Mouse (Mus musculus) midbrain, embryonic 15.5 days (tissue): ENCODE data around the gene Cyp4f40. TPM values are rescaled to one million over a fixed set of nuclear protein-coding genes. Genes with fewer than 3 reads are reported as not detected.
A peak's percentile ranks its signal among the peaks of the same experiment; 100 is the strongest.
"Not testable (repeated sequence)": the region's sequence is repeated elsewhere in the genome, so short reads cannot be mapped to it uniquely, and the experiment has no call there.

Experiments
- ATAC-seq: fragments of 200-750 bp; cut with Nextera tagmentation; replicated peaks from 2 replicates; pipeline ENCODE4 v1.8.0; 2017; ENCODE audit warnings: moderate TSS enrichment
- H3K27ac ChIP-seq: fragments of 300-500 bp; sonication (generic); 2 replicates; pipeline ENCODE4 v1.5.1; 2015; ENCODE audit warnings: mild to moderate bottlenecking, inconsistent platforms
- H3K27me3 ChIP-seq: fragments of 300-500 bp; sonication (generic); replicated peaks from 2 replicates; pipeline ENCODE4 v1.6.1; 2015; ENCODE audit warnings: inconsistent platforms
- H3K36me3 ChIP-seq: fragments of 300-500 bp; sonication (generic); replicated peaks from 2 replicates; pipeline ENCODE4 v1.6.1; 2015; ENCODE audit warnings: inconsistent platforms
- H3K4me1 ChIP-seq: fragments of 300-500 bp; sonication (generic); 2 replicates; pipeline ENCODE4 v1.6.1; 2015; ENCODE audit warnings: inconsistent platforms
- H3K4me2 ChIP-seq: fragments of 300-500 bp; sonication (generic); 2 replicates; pipeline ENCODE4 v1.6.1; 2015; ENCODE audit warnings: inconsistent platforms, mild to moderate bottlenecking, moderate library complexity
- H3K4me3 ChIP-seq: fragments of 300-500 bp; sonication (generic); 2 replicates; pipeline ENCODE4 v1.5.1; 2015; ENCODE audit warnings: mild to moderate bottlenecking, inconsistent platforms
- H3K9ac ChIP-seq: fragments of 300-500 bp; sonication (generic); 2 replicates; pipeline ENCODE4 v1.6.1; 2015; ENCODE audit warnings: mild to moderate bottlenecking, inconsistent platforms
- H3K9me3 ChIP-seq: fragments of 300-500 bp; sonication (generic); 2 replicates; pipeline ENCODE4 v1.6.1; 2016; ENCODE audit warnings: inconsistent platforms
- WGBS: fragments of 180-500 bp; shearing (Covaris S2); methylation state at CpG from one replicate; pipeline ENCODE4 v1.1.7; 2015; ENCODE audit warnings: mixed read lengths; 5-methylcytosine and 5-hydroxymethylcytosine counted together
- polyA plus RNA-seq: library from polyadenylated mRNA; unstranded; fragments of >200 nt; fragmentation: Nextera tagmentation; extraction: Ambion mirVana; gene quantifications from 2 replicates; pipeline ENCODE4 v1.2.1, GENCODE M21; 2015

Cyp4f40 gene
- polyA plus RNA-seq, 1 experiment from 2014 or later, result not detected

DNA sequence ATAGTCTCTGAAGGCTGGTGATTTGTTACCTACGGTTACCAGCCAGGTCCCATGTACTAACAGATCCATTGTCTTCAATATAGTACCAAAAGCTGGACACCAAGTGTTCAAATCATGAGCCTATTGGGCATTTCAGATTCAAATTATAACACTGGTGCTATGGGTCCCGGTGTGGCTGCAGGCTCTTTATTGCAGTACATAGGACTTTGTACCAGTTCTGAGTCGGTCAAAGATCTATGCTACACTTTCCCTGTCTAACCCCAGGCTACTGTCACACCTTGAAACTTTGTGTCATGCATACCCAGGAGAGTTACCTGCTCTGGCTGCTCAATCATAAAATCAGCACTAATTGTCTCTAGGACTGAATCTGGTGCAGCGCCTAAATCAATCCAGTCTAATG is 4.8 kb upstream of the Cyp4f40 start:
- no peak overlapping the region for H3K9ac ChIP-seq
- WGBS, result 92% methylated on average over 4 of the region's 4 CpGs
- H3K4me2 ChIP-seq, result no peak overlapping the region
- no peak overlapping the region for H3K4me3 ChIP-seq
- H3K27me3 ChIP-seq, result no peaks in the 10 kb centered on the region
- H3K36me3 ChIP-seq, result no peaks in the 10 kb centered on the region
- H3K27ac ChIP-seq, result no peak overlapping the region
- H3K9me3 ChIP-seq, result no peaks in the 10 kb centered on the region
- no peaks in the 10 kb centered on the region for H3K4me1 ChIP-seq
- no peak for ATAC-seq

- H3K9ac ChIP-seq, result no peak overlapping the region
- H3K4me2 ChIP-seq, result no peak overlapping the region
- 69% methylated on average over 3 of the region's 3 CpGs for WGBS
- H3K4me1 ChIP-seq, result no peaks in the 10 kb centered on the region
- no peaks in the 10 kb centered on the region for H3K27me3 ChIP-seq
- no peaks in the 10 kb centered on the region for H3K36me3 ChIP-seq
- ATAC-seq, result no peak
- H3K4me3 ChIP-seq, result no peak overlapping the region
- H3K9me3 ChIP-seq, result no peaks in the 10 kb centered on the region
- no peak overlapping the region for H3K27ac ChIP-seq
Measured at GRCm38 (mm10) chr17:32657041-32657440, 1.7 kb upstream of the Cyp4f40 start.

- no peaks in the 10 kb centered on the region for H3K9me3 ChIP-seq
- H3K9ac ChIP-seq, result no peak overlapping the region
- WGBS, result 86% methylated on average over 1 of the region's 1 CpGs
- no peak overlapping the region for H3K4me2 ChIP-seq
- no peaks in the 10 kb centered on the region for H3K27me3 ChIP-seq
- no peak for ATAC-seq
- no peaks in the 10 kb centered on the region for H3K4me1 ChIP-seq
- H3K36me3 ChIP-seq, result no peaks in the 10 kb centered on the region
- no peak overlapping the region for H3K4me3 ChIP-seq
- no peak overlapping the region for H3K27ac ChIP-seq
Measured at GRCm38 (mm10) chr17:32658246-32658645, 454 bp upstream of the Cyp4f40 start.

DNA sequence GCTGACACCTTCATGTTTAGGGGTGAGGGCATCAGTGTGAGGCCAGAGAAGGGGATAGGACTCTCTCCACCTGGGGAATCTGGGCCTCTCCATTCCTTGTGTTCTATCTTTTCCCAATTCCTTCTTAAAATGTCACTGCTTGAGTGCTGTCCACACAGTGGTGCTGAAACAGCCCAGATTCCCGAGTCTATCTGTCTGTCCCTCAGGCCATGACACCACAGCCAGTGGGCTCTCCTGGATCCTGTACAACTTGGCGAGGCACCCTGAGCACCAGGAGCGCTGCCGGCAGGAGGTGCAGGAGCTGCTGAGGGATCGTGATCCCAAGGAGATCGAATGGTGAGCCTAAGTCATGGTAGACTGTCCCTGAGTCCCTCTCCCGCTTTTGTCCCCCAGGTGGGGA is 15.3 kb downstream of the Cyp4f40 start:
- no peak overlapping the region for H3K27ac ChIP-seq
- H3K9me3 ChIP-seq, result no peaks in the 10 kb centered on the region
- no peak overlapping the region for H3K4me3 ChIP-seq
- no peak overlapping the region for H3K9ac ChIP-seq
- H3K36me3 ChIP-seq, result no peaks in the 10 kb centered on the region
- H3K27me3 ChIP-seq, result no peaks in the 10 kb centered on the region
- H3K4me2 ChIP-seq, result no peak overlapping the region
- WGBS, result 67% methylated on average over 7 of the region's 7 CpGs
- ATAC-seq, result no peak
- H3K4me1 ChIP-seq, result peaks cover 5% of the 10 kb centered on the region; the same call in 1 of the 2 replicates

GRCm38 (mm10) chr17:32676040-32676635 is 17.4 kb downstream of the Cyp4f40 start:
- Histone ChIP-seq H3K27ac (no peak overlapping the region), H3K27me3 (no peaks in the 10 kb centered on the region), H3K4me2 (peak overlapping the region; percentile 40), H3K4me3 (peak overlapping the region; percentile 8), H3K9me3 (no peaks in the 10 kb centered on the region), H3K9ac (no peak overlapping the region), H3K4me1 (peaks cover 5% of the 10 kb centered on the region; the same call in 1 of the 2 replicates), H3K36me3 (no peaks in the 10 kb centered on the region)
- 36% methylated on average over 21 of the region's 21 CpGs for WGBS
- ATAC-seq, result peak; percentile 69

DNA sequence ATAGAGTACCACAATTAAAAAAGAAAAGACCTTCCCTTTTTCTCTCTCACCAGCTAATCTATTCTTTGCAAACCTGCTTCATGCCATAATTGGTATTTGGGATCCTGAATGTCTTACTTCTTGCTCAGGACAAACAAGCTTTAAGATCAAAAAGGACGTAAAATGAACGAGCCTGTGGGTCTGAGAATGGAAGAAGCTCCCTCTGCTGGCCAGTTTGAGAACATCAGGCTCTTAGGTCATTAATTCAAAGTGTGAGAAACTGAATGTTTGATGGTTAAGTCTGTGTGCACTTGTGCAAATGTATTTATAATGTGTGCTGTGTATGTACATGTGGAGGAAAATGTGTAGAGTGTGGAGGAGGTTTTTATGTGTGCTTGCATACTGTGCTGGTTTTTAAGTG is 21.7 kb downstream of the Cyp4f40 start:
- Histone ChIP-seq H3K27me3 (no peaks in the 10 kb centered on the region), H3K4me1 (peaks cover 5% of the 10 kb centered on the region; the same call in 1 of the 2 replicates), H3K4me2 (no peak overlapping the region), H3K4me3 (no peak overlapping the region), H3K9ac (no peak overlapping the region), H3K36me3 (no peaks in the 10 kb centered on the region), H3K27ac (no peak overlapping the region), H3K9me3 (no peaks in the 10 kb centered on the region)
- no peak for ATAC-seq
- WGBS, result 13% methylated on average over 2 of the region's 2 CpGs

- no peak within 1 kb of the TSS for H3K4me3 ChIP-seq
Measured at GRCm38 (mm10) chr17:32685048-32685750, 26.5 kb downstream of the Cyp4f40 start, which contains the start of gene Cyp4f15. TSS of gene Cyp4f15 (plus strand) at chr17:32685627.

DNA sequence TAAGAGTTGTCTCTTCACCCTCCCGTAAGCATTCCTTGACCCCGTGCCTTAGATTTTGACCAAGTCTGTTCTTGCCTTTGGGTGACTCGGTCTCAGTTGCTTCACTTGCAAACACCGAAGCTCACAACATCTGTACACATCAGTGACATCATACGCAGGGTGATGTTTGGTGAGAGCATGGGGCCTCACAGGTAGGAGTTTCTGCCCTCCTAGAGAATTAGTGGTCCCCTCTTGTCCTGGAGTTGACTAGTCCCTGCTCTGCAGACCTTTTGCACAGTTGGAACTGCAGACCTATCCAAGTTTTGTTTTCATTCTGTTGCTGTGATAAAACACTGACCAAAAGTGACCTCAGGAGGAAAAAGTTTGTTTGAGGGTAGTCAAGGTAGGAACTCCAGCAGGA is 28.0 kb downstream of the Cyp4f40 start:
- H3K4me2 ChIP-seq, result no peak overlapping the region
- no peak overlapping the region for H3K27ac ChIP-seq
- no peaks in the 10 kb centered on the region for H3K4me1 ChIP-seq
- no peaks in the 10 kb centered on the region for H3K9me3 ChIP-seq
- no peak overlapping the region for H3K4me3 ChIP-seq
- H3K9ac ChIP-seq, result no peak overlapping the region
- 95% methylated on average over 5 of the region's 5 CpGs for WGBS
- no peak for ATAC-seq
- no peaks in the 10 kb centered on the region for H3K27me3 ChIP-seq
- no peaks in the 10 kb centered on the region for H3K36me3 ChIP-seq

More at GRCm38 (mm10) chr17:32685048-32685750, 26.5 kb downstream of the Cyp4f40 start, which contains the start of gene Cyp4f15:
- Histone ChIP-seq H3K9me3 (no peaks in the 10 kb centered on the region), H3K36me3 (no peaks in the 10 kb centered on the region), H3K4me1 (no peaks in the 10 kb centered on the region), H3K27ac (no peak within 1 kb of the TSS), H3K9ac (no peak within 1 kb of the TSS), H3K27me3 (no peaks in the 10 kb centered on the region), H3K4me2 (no peak within 1 kb of the TSS)
- 20% methylated on average over 7 of the region's 7 CpGs for WGBS
- no peak for ATAC-seq

DNA sequence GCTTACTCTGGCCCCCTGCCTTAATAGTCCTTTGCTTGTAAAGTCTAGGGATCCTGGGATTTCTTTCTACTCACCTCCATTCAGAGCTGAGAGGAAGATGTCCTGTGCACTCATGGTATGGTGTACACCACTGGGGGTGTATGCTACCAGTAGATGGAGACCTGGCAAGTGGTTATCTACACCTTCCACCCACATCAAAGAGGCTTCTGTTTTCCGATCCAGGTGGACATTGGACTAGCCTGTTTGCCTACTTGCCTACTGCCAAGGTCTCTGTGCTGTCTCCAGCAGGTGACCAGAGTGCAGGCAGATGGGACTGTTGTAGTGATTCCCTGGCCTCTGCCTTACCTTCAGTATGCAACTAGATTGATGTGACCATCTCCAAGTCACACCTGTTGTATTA is 32.3 kb downstream of the Cyp4f40 start:
- no peak overlapping the region for H3K4me2 ChIP-seq
- no peaks in the 10 kb centered on the region for H3K9me3 ChIP-seq
- H3K27me3 ChIP-seq, result no peaks in the 10 kb centered on the region
- no peak overlapping the region for H3K27ac ChIP-seq
- no peak overlapping the region for H3K9ac ChIP-seq
- H3K36me3 ChIP-seq, result no peaks in the 10 kb centered on the region
- H3K4me1 ChIP-seq, result no peaks in the 10 kb centered on the region
- H3K4me3 ChIP-seq, result no peak overlapping the region
- ATAC-seq, result no peak
- 96% methylated on average over 1 of the region's 1 CpGs for WGBS

DNA sequence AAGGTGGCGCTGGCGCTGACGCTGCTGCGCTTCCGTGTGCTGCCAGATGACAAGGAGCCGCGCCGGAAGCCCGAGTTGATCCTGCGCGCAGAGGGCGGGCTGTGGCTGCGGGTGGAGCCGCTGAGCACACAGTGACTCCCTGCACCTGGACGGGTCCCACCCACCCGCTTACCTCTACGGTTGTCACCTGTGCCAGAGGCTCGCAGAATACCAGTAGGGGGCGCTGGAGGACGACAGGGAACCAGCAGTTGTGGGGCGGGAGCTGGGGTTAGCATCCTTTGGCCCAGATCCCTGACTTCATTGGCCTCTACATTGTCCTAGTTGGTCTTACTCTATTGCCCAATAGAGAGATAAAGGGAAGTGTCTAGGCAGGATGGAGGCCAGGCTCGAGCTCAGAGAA is 44.1 kb downstream of the Cyp4f40 start:
- Histone ChIP-seq H3K9me3 (peaks cover 4% of the 10 kb centered on the region; the same call in 1 of the 2 replicates), H3K4me3 (peak overlapping the region; percentile 20), H3K27me3 (no peaks in the 10 kb centered on the region), H3K27ac (no peak overlapping the region), H3K36me3 (no peaks in the 10 kb centered on the region), H3K4me1 (no peaks in the 10 kb centered on the region), H3K9ac (no peak overlapping the region), H3K4me2 (peak overlapping the region; percentile 40)
- WGBS, result 35% methylated on average over 22 of the region's 22 CpGs
- ATAC-seq, result no peak

- H3K36me3 ChIP-seq, H3K27ac ChIP-seq, ATAC-seq, H3K9ac ChIP-seq, H3K4me1 ChIP-seq, H3K4me2 ChIP-seq, H3K4me3 ChIP-seq, H3K27me3 ChIP-seq, H3K9me3 ChIP-seq: not testable (repeated sequence)
Measured at GRCm38 (mm10) chr17:32710541-32710940, 51.8 kb downstream of the Cyp4f40 start.

DNA sequence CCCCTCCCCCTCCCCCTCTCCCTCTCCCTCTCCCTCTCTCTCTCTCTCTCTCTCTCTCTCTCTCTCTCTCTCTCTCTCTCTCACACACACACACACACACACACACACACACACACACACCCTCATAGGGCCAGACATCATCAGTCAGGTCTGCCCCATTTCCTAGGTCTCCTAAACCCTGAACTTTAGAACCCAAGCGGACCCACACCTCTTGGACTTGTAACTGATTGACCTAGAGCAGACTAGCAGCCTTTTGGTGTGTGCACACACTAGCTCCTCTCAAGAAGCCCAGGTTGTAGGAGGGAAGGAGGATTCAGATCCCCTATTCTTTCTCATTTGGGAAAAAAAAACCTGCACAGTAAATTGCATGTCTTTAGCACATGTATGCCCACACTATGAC is 63.5 kb downstream of the Cyp4f40 start:
- H3K9me3 ChIP-seq, H3K4me3 ChIP-seq, H3K4me1 ChIP-seq, H3K9ac ChIP-seq, ATAC-seq, H3K4me2 ChIP-seq, H3K27ac ChIP-seq, H3K27me3 ChIP-seq, H3K36me3 ChIP-seq: not testable (repeated sequence)
- WGBS, result 94% methylated on average over 1 of the region's 1 CpGs

DNA sequence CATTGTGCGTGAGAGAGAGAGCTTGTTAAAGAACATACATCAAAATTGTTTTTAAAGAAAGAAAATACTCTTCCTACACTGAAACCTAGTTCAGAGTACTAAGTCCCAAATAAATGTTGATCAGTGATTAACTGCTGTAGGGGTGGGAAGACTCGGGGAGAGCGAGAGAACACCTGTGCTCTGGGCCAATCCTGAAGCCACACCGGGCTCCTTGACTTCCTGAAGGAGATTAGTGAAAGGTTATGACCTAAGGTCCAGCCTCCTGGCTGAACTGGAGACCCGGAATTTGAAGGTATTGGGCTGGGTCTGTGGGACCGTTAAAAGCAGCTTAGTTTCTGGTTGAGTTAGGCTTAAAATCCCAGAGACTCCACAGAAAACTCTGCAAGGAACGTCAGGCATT is 64.1 kb downstream of the Cyp4f40 start:
- Histone ChIP-seq H3K9ac (no peak overlapping the region), H3K27me3 (no peaks in the 10 kb centered on the region), H3K4me3 (no peak overlapping the region), H3K36me3 (no peaks in the 10 kb centered on the region), H3K9me3 (no peaks in the 10 kb centered on the region), H3K4me1 (no peaks in the 10 kb centered on the region), H3K27ac (no peak overlapping the region), H3K4me2 (no peak overlapping the region)
- ATAC-seq, result no peak
- 75% methylated on average over 7 of the region's 7 CpGs for WGBS
